Mouse (Mus musculus): ENCODE results near the gene Npl.
"Not testable (repeated sequence)": the region's sequence is repeated elsewhere in the genome, so short reads cannot be mapped to it uniquely, and the experiment has no call there.

Gene Npl

GRCm38 (mm10) chr1:153542726-153543320 is 7.0 kb downstream of the Npl start:
- DNase-seq (ENCODE audit: low spot score): no peak

GRCm38 (mm10) chr1:153540753-153541152 is 9.1 kb downstream of the Npl start:
- DNase-seq (ENCODE audit: low spot score): no peak

GRCm38 (mm10) chr1:153539739-153540333 is 10.0 kb downstream of the Npl start:
- no peak for DNase-seq (ENCODE audit: low spot score)

- DNase-seq (ENCODE audit: low spot score): no peak
These were observed 14.2 kb downstream of the Npl start for GRCm38 (mm10) chr1:153535611-153536010.

- DNase-seq (ENCODE audit: low spot score): not testable (repeated sequence)
These were observed 16.9 kb downstream of the Npl start for GRCm38 (mm10) chr1:153532896-153533295.

GRCm38 (mm10) chr1:153532234-153532841 is 17.5 kb downstream of the Npl start:
- no peak for DNase-seq (ENCODE audit: low spot score)

GRCm38 (mm10) chr1:153531677-153532233 is 18.1 kb downstream of the Npl start:
- no peak for DNase-seq (ENCODE audit: low spot score)

- DNase-seq (ENCODE audit: low spot score): no peak
These were observed 27.7 kb downstream of the Npl start for GRCm38 (mm10) chr1:153522116-153522515.

- no peak for DNase-seq (ENCODE audit: low spot score)
These were observed 34.5 kb downstream of the Npl start for GRCm38 (mm10) chr1:153515368-153515767.

- no peak for DNase-seq (ENCODE audit: low spot score)
These were observed 39.4 kb downstream of the Npl start for GRCm38 (mm10) chr1:153510330-153511009.

- not testable (repeated sequence) for DNase-seq (ENCODE audit: low spot score)
These were observed 40.3 kb downstream of the Npl start for GRCm38 (mm10) chr1:153509569-153509968.

- DNase-seq (ENCODE audit: low spot score): no peak
These were observed 40.8 kb downstream of the Npl start for GRCm38 (mm10) chr1:153509012-153509411.

GRCm38 (mm10) chr1:153506266-153506665 is 43.6 kb downstream of the Npl start:
- no peak for DNase-seq (ENCODE audit: low spot score)

- no peak for DNase-seq (ENCODE audit: low spot score)
These were observed 48.1 kb downstream of the Npl start for GRCm38 (mm10) chr1:153501644-153502321.

- DNase-seq (ENCODE audit: low spot score): no peak
These were observed 49.8 kb downstream of the Npl start for GRCm38 (mm10) chr1:153500030-153500429.

GRCm38 (mm10) chr1:153496030-153496429 is 53.8 kb downstream of the Npl start:
- no peak for DNase-seq (ENCODE audit: low spot score)

- no peak for DNase-seq (ENCODE audit: low spot score)
These were observed 55.9 kb downstream of the Npl start for GRCm38 (mm10) chr1:153493931-153494330.

GRCm38 (mm10) chr1:153493338-153493737 is 56.5 kb downstream of the Npl start:
- no peak for DNase-seq (ENCODE audit: low spot score)

- DNase-seq (ENCODE audit: low spot score): no peak
These were observed 58.0 kb downstream of the Npl start for GRCm38 (mm10) chr1:153491822-153492221.

GRCm38 (mm10) chr1:153491345-153491744 is 58.5 kb downstream of the Npl start:
- DNase-seq (ENCODE audit: low spot score): no peak

- no peak for DNase-seq (ENCODE audit: low spot score)
These were observed 59.9 kb downstream of the Npl start for GRCm38 (mm10) chr1:153489963-153490362.

GRCm38 (mm10) chr1:153489540-153489939 is 60.3 kb downstream of the Npl start:
- no peak for DNase-seq (ENCODE audit: low spot score)
